Mouse (Mus musculus) kidney, postnatal 36 days (tissue): ENCODE measurements around the gene Trex2.

ENCODE experiments used
- DNase-seq, 2 experiments: peaks; one replicate each; pipeline ENCODE4 v3.0.0; 2021 to 2022; ENCODE audit warnings: mixed read lengths in 2 of 2

Trex2 gene

DNA sequence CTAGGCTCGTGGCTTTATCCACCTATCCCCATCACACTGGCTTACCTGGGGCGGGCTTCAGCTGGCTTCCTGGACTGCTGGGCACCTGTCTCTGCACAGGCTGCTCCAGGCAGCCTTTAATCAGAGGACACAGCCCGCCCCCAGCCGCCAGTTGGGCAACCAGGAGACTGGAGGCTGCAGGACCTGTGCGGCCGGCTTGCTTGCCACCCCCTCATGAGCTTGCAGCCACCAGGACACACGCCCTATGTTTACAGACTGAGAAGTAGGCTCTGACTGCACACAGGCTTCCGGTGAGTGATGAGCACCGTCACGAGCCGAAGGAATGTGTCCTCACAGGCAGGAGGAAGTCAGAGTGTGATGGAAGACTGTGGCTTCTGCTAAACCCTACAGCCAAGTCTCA, at the start of gene Trex2:
Gene Trex2, minus strand, starts transcription at position 93 of the 400 bp plus-strand sequence.
- DNase-seq: no peak

DNA sequence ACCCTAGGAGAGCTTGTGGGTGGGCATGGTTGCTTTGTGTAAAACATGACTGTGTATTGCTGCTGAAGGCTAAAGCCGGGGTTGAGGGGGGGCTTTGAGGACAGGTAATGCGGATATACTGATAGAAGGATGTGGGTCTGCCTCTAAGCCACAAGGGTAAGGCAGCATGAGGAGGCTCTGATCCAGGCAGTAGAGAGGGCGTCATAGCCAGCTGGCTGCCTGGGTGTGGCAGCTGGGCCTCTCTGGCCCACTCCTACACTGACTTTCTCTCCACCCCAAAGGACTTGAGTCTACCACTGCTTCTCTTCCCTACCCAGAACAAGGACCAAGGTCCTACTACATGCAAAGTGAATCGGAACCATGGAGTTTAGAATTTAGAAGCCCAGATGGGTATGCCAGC, 49.7 kb upstream of the Trex2 start:
- no peak for DNase-seq

DNA sequence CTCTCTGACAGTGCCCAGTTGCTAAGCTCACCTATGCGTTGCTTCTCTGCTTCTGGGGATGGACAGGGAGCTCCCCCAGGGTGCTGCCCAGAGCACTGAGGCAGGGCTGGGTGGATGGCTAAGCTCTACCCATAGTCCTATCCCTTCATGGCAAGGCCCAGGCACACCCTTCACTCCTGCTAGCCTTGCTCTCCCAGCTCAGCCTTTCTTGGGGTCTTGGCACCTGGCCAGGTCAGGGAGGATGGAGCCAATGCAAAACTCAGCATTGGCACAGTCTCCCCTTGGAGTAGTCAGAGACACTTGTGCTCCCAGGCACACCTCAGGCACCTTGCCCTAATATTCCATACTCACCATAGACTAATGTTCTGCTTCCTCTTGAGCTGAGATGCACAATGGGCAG, 48.9 kb upstream of the Trex2 start:
- DNase-seq: peak in 1 of 2 experiments; percentile 30

DNA sequence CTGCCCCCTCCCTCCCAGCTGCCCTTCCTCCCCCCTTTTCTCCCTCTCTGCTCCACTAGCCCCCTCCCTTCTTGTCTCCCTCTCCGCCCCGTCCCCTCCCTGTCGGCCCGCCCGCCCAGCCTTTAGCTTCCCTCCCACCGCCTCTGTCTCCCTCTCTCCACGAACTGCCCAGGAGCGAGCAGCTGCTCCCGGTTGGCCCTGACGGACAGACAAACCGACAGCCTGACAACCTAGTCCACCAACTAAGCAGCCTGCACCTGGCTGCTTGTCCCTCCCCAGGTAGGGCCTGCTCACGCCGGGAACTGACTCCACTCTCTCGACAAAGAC, 48.3 kb upstream of the Trex2 start, which contains the start of gene Bgn:
Gene Bgn, plus strand, starts transcription at position 119 of the 327 bp plus-strand sequence.
- DNase-seq: peak in 1 of 2 experiments; percentile 41

DNA sequence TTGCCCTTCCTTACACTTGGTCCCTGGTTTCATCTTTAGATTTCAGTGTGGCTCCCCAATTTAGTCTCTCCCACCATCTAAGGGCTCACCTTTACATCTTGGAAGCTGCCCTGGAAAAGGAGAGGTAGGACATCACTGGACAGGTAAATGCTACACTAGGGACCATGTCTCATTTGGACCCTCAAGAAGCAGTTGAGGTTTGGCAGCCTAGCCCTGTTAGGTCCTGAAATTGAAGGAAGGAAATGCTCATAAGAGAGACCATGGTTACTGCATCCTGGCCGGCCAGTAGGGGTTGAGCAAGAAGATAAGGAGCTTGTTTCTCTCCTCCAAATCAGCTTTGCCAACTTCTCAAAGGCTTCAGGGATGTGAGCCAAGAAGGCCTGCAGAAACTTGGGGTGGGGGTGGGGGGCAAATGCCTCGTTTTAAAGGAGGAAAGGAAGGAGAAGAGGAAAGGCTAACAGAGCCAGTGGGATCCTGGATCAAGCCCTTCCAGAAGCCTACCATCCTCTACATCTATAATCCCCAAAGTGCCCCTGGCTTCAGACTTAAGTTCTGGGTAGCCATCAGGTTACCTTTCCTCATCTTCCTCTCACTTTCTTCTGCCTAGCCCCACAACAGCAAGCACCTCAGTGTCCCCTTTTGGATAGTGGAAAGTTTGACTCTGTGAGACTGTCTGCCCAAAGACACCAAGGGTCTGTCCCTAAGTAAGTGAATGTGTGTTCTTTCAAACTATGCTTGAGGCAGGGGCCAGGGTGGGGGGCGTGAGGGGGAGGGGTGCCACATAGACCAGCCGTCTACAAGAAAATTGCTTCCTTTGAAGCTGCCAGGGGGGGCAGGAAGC, 47.7 kb upstream of the Trex2 start:
- DNase-seq: no peak

DNA sequence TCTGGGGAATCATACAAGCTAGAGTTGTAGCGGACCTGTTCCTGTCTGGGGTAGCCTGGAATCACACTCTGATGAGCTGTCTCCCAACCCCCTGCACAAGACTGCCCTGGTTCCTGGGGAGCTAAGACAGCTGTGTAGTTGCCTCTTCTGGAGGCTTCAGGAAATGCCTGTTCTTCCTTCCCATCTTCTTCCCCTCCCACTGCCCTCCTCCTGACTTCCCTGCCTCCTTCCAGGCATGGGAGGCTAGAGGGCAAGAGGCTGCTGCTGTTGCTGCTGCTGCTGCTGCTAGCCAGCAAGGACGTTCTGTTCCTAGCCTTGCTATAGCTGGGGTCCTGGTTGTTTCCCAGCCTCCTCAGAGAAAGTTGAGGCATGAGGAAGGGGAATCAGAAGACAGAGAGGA, 45.2 kb upstream of the Trex2 start:
- peak; percentile 23 to 60 for DNase-seq

DNA sequence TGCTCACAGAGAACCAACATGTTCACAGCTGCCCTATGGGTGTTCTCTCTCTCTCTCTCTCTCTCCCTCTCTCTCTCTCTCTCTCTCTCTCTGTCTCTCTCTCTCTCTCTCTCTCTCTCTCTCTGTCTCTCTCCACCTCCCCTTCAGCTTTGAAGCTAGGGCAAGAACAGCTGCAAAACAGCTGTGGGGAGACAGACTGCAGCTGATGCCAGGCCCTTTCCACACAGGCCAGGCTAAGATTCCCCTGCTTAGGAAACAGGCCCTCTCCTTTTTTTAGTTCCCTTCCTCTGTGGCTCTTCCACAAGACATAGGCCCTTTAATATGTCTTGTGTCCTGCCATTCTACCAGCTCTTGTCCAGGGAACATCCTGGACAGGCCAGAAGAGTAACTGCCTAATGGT, 44.5 kb upstream of the Trex2 start:
- no peak for DNase-seq

DNA sequence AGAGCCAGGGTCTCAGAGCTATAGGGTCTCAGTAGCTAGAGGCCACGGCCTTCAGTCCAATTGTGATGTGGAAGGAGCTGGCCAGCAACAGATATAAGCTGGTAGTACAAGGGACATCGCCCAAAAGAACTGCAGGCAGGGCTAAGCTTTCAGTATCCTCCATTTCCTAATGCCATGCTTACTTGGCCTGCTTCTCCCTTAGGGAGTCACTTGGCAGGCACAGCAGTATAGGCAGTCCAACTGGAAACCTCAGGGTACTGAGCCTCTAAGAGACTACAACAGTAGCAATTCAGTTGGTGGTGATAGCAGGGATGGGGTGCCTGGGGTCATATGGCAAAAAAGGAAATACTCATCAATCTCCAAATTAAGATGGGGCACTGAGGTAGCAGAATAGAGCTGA, 42.4 kb upstream of the Trex2 start:
- no peak for DNase-seq

DNA sequence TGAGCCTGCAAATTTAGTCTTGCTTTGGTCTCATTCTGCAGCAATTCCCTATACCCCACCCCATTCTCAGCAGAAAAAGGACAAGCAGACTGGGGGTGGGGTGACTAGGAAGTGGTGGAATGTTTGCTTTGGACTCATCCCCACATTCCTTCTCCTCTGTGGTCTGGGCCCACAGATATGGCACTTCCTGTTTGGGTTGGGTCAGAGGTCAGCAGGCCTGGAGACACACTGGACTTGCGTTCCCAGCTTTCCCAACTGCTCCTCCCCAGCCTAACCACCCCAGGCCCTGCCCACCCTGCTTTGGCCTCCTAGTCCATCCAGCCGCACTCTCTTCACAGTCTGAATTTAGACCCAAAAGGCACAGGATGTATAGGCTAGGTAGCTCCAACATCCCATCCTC, 41.5 kb upstream of the Trex2 start:
- peak; percentile 70 to 76 for DNase-seq

DNA sequence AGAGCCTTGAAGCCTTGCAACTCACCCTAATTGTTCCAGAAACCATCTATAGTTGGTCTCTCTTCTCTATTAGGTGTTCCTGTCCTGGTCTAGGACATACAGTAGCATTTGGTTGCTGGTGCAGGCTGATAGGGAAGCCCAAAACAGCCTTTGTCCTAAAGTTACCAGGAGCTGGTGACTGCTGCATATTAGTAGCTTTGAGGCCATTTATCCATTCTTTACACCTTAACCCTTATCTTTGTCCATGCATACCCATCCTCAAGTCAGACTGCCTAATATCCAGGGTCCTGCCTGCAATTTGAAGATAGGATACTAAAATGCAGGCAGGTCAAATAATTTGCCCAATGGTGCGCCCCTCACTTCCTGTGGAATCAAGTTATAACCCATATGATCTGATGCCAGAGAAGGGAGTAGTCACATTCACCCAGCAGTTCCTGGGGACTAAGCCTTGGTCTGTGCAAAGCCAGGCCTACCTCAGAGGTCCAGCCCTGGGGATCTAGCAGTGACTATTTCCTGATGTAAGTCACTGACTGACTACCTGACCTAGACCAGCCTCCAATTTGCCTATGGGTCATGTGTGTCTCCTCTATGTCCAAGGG, 40.6 kb upstream of the Trex2 start:
- no peak for DNase-seq

DNA sequence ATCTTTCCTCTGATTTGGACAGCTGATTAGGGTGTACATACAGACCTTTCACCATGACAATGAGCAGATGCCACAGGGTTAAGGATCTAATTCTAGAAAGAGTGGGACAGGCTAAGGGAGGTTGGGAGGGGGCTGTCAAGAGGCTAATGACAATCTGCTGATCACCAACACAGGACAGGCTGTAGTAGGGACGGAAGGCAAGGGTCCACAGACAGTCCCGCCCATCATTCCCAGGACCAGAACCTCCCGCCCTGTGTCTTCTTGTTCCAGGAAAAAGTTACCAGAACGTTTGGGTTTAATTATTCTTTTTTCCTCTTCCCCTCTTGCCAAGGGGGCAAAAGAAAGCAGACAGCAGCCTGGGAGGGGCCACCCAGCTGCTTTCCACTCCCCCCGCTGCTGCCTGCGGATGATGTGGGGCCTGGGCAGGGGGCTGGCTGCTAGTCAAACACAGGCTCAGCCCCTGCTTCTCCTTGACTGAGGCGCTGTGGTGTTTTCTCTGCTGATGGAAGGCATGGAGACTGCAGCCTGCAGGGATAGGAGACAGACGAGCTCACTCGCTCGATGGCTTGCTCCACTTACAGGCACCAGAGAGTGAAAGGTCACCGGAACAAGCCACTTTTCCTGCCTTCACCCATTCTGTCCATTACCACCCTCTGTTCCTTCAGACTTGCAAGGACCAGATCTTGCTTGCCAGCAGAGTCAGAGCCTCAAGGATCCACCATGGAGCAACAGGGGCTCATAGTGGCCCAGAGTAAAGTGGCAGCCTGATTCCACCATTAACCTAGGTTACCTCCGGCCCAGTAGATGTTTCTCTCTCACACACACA, 39.4 kb upstream of the Trex2 start:
- DNase-seq: no peak

DNA sequence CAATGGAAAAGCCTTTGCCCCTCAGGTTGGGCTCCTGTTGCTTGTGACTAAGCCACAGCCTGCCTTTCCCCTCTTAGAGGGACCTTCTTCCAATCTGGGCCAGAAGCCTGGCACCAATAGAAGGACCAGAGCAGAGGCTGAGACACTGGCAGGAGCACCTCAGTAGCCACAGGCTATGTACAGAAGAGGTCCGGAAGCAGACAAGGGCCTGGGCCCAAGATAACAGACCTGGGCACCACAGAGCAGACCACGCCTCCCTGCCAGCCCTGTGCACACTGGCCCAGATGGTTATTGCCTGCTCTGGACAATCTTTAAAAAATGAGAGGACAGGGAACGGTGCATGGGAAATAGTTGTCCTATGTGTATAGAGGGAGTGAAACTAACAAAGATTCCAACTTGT, 36.6 kb upstream of the Trex2 start:
- no peak for DNase-seq

DNA sequence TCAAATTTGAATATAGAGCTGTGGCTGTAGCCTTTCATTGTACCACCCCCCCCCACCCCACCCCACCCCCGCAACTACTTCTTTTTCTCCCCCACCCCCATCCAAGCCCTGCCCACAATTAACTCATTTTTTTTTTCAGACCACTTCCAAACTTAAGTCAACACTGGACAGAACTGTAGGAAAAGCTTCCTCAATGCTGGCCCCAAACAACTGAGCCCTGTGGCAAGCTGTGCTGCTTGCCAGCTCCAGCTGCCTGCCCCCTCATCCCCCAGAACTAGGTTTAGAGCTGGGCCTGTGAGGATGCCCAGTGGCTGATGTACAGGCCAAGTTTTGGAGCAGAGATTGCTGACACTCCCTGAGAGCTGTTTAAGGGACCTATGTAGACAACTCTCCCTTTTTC, 33.6 kb upstream of the Trex2 start:
- no peak for DNase-seq

DNA sequence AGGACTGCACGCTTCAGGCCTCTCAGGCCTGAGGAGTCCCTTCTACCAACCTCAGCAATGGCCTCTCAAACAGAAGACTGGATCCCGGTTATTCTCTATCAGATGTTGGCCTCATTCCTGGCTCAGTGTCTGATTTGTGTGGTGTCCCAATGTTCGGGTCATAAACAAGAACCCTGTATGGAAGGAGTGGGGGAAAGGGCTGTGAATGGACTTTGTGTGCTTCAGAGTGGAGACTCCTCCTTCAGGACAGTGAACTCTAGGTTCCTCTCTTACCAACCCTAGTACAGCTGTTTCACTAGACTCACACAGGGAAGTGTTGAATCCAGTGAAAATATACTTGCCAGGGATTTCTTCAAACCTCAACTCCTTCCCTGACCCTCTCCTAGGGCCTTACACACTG, 33.2 kb upstream of the Trex2 start:
- DNase-seq: peak in 1 of 2 experiments; percentile 64

DNA sequence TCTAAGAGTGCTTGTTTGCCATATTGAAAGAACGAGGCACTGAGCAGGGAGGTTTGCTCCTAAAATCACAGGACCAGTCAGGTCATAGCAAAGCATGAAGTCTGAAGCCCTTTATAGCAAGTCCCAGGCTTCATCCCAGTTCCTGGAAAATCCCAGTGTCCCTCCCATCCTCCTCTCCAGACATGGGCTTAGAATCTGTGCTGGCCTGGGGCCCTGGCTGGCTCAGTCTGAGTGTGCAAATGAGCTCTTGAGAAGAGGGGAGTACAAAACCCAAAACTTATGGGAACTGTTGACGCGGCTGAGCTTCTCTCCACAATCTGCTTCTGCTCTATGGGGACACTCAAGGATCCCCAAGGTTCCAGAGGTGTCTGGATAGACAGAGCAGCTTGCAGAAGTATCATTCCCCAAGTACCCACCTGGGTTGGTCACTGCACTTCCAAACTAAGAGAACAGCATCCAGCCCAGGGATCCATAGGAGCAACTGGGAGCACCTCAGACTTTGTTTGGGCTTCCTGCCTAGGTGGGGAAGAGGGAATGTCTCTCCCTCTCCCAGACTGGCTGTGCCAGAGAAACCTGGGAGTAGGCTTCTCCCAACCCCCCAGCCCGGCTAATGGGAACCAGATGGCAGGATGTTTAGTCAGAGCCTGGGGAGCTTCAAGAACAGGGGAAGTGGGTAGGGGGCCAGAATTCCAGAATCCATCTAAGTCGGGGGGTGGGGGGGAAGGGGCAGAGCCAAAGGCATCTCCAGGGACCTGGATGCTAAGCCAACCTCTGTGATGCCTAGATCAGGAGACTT, 32.5 kb upstream of the Trex2 start:
- DNase-seq: peak in 1 of 2 experiments; percentile 26

DNA sequence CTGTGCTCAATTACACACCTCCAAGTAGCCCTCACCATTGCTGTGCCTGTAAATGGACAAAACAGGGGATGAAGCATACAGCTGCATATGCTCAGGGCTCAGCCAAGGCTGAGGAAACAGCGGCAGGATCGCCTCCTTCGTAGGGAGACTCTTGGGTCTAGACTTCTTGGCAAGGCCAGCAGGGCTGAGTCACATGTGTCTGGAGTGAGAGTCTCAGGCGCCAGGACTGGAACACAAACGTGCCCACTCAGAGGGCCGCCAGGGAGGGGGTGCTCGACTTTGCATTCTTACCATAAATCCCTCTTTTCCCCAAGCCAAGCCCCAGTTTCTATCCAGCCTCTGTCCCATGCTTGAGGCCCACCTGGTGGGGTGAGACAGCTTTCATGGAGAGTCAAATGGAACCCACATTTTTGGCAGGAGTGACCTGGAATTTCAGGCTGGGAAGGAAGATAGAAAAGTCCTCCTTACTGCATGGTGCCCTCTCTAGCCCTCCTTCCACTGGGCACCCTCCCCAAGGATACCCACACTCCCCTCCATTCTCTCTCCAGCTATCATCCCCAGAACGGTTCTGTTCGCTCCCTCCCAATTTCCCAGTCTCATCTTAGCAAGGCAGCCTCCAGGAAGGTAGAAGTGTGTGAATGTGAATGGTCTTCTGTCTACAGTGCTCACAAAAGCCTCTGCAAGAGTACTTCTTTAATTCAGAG, 30.5 kb upstream of the Trex2 start:
- DNase-seq: peak; percentile 27 to 38

DNA sequence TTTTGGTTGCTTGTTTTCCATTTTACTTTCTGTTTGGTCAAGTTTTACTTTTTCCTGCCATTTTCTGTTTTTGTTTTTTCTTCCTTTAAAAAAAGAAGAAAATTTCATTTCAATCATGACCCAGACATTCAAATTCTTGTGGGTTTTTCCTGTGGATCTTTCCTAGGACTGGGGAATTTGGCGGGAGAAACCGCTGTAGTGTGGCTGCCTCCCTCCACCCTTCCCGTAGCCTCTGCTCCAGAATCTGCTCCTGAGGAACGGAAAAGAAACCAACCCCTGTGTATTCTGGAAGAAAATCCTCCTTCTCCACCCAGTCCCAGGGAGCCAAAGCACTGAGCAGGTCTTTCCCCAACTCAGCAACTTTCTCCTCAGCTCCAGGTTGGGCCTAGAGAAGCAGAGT, 25.6 kb upstream of the Trex2 start:
- DNase-seq: no peak

DNA sequence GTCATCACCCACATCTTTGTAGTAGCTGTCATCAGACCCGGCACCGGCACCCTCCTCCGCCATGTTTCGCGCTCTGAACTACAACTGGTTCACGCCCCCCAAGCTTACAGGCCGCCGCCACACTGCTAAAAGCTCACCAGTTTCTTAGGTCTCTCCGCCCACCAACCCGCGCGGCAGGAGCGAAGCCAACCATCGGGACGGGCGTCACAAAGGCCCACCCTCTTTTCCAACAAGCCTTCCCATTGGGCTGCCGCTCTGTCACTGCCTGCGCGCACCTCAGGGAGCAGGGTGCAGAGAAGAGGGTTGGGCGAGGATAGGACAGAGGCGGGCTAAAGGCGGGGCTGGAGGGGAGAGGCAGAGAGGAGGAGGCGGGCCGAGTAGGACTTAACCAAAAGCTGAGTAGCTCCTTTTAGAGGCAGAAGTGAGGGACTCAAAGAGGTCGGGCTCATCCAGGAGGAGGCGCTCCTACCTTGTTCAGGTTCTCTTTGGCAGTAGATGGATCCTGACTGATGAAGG, 23.8 kb upstream of the Trex2 start, which contains the start of gene Haus7:
Gene Haus7, minus strand, starts transcription at position 168 of the 516 bp plus-strand sequence.
- DNase-seq: peak; percentile 91 to 94

DNA sequence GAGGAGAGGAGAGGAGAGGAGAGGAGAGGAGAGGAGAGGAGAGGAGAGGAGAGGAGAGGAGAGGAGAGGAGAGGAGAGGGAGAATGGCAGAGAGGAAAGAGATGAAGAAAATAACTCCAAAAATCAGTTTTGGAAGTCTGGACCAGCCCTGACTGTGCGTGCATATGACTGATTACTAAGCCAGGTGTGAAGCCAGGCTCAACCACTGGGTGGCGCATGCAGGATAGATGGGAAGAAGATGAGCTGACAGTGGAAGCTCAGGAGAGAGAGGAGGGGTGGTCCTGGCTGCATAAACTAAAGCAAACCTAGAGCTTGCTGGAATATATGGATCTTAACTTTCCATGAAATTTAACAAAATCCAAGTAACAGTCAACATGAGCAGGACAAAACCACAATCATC, 16.8 kb upstream of the Trex2 start:
- DNase-seq: peak; percentile 51 to 85

DNA sequence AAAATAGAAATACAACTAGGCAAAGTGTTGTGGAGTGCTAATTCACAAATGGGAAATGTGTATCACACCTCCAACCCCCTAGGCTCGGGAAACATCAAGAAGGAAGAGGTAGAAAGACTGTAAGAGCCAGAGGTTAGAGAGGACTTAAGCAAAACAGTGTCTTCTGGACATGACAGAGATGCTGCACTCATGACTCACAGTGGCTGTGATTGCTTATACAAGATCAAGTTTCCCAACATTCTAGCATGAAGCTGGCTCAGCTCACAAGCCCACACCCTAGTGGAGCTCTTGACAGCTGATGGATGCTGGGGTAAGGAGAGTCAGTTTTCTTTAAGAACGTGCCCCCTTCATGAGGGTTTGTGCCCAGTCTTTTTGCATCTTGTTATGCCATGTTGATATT, 6.3 kb upstream of the Trex2 start:
- DNase-seq: no peak

DNA sequence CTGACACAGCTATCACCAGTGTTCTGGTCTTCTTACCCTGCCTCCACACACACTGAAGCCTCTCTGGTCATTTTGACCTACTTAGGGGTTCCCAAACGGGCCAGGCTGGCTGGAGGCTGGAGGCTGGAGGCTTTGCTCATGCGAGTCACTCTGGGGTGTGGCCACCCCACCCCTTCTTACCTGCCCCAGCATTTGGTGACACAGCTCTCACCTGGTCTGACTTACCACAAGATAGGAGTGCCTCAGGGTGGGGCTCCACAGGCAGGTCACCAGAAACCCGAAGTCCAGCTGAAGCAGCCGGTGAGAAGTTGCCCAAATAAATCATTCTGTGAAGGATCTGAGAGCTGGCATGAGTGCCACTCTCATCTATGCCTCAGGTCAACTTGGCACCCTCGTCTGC, 2.3 kb downstream of the Trex2 start:
- DNase-seq: no peak

DNA sequence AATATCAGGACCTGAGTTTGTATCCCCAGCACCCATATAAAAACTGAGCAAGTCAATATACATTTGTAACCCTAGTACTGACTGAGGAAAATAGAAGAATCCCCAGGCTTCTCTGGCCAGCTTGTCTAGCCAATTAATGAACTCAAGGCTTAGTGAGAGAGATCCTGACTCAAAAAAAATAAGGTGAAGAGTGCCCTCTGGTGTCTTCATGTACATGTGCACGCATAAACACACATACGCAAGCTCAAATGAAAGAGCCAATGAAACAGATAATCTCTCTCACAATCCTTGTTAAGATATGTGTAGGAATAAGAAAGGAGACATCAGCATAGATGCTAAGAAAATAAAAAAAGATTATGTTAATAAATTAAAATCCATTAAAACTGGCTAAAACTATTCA, 5.1 kb downstream of the Trex2 start:
- peak; percentile 7 to 16 for DNase-seq
